Comparison of ENCODE assay signal across 36 mouse cellular contexts in genomic region chrX:129034236-129034635, GRCm38 (mm10).
"Had no signal": no experiment of that assay in that cellular context is flagged by ENCODE, and none has a peak within 500 bp of the region (broad histone marks: within the 10 kb centered on the region; RNA-seq: fewer than 3 reads in every experiment).

No protein-coding gene starts in this region.

- H3K36me3 ChIP-seq: heart, embryonic 10.5 days; heart, embryonic 12.5 days; heart, embryonic 13.5 days; heart, embryonic 15.5 days; hindbrain, embryonic 10.5 days; hindbrain, embryonic 12.5 days; hindbrain, embryonic 13.5 days; hindbrain, embryonic 15.5 days; intestine, embryonic 15.5 days; kidney, embryonic 15.5 days had no signal

- H3K4me1 ChIP-seq: heart, embryonic 10.5 days; heart, embryonic 12.5 days; heart, embryonic 13.5 days; heart, embryonic 15.5 days; hindbrain, embryonic 10.5 days; hindbrain, embryonic 12.5 days; hindbrain, embryonic 13.5 days; hindbrain, embryonic 15.5 days; intestine, embryonic 15.5 days; kidney, embryonic 15.5 days had no signal

- H3K27me3 ChIP-seq: heart, embryonic 12.5 days; heart, embryonic 13.5 days; heart, embryonic 15.5 days; hindbrain, embryonic 12.5 days; hindbrain, embryonic 13.5 days; hindbrain, embryonic 15.5 days; intestine, embryonic 15.5 days; kidney, embryonic 15.5 days had no signal

- H3K9ac ChIP-seq: heart, embryonic 12.5 days; heart, embryonic 13.5 days; heart, embryonic 15.5 days; hindbrain, embryonic 12.5 days; hindbrain, embryonic 13.5 days; hindbrain, embryonic 14.5 days; hindbrain, embryonic 15.5 days; intestine, embryonic 15.5 days; kidney, embryonic 15.5 days had no signal

- H3K4me2 ChIP-seq: heart, embryonic 11.5 days; heart, embryonic 12.5 days; heart, embryonic 13.5 days; heart, embryonic 15.5 days; hindbrain, embryonic 12.5 days; hindbrain, embryonic 13.5 days; hindbrain, embryonic 14.5 days; hindbrain, embryonic 15.5 days; intestine, embryonic 15.5 days; kidney, embryonic 15.5 days had no signal

- H3K27ac ChIP-seq: heart, embryonic 10.5 days; heart, embryonic 13.5 days; heart, embryonic 15.5 days; hindbrain, embryonic 10.5 days; hindbrain, embryonic 12.5 days; hindbrain, embryonic 13.5 days; hindbrain, embryonic 14.5 days; hindbrain, embryonic 15.5 days; hindbrain, postnatal 0 days; intestine, embryonic 15.5 days; kidney, embryonic 15.5 days; kidney, postnatal 0 days; layer of hippocampus, adult 2 months; left cerebral cortex, adult 2 months had no signal

- DNase-seq: heart, postnatal 10 days; heart, postnatal 14 days; heart, postnatal 36 days; heart, postnatal 4 days; kidney, adult 11 months; kidney, adult 18-20 months; kidney, adult 2 months; kidney, adult 8-10 months; kidney, adult 9 months; kidney, postnatal 10 days; kidney, postnatal 14 days; kidney, postnatal 25 days; kidney, postnatal 36 days; kidney, postnatal 4 days; layer of hippocampus, adult 9-11 months; layer of hippocampus, postnatal 36 days had no signal

- H3K9me3 ChIP-seq: heart, embryonic 10.5 days; heart, embryonic 12.5 days; heart, embryonic 13.5 days; heart, embryonic 15.5 days; hindbrain, embryonic 12.5 days; hindbrain, embryonic 13.5 days; hindbrain, embryonic 15.5 days; intestine, embryonic 15.5 days; kidney, embryonic 15.5 days had no signal

- ATAC-seq: hindbrain, embryonic 16.5 days; hindbrain, postnatal 0 days; inflammation-experienced regulatory T-cells, adult 6 months; intestine, embryonic 15.5 days; intestine, embryonic 16.5 days; intestine, postnatal 0 days had no signal

- H3K4me3 ChIP-seq: heart, embryonic 10.5 days; heart, embryonic 12.5 days; heart, embryonic 13.5 days; heart, embryonic 15.5 days; hindbrain, embryonic 10.5 days; hindbrain, embryonic 12.5 days; hindbrain, embryonic 13.5 days; hindbrain, embryonic 15.5 days; intestine, embryonic 15.5 days; kidney, embryonic 15.5 days; layer of hippocampus, adult 2 months; left cerebral cortex, adult 2 months had no signal
